Mouse (Mus musculus) thymus, postnatal 36 days (tissue): Measurements from ENCODE around the gene Mthfd1l.

Experiments
- DNase-seq, 2 experiments: peaks; one replicate each; pipeline ENCODE4 v3.0.0; 2022; ENCODE audit warnings: mixed read lengths in 2 of 2

Mthfd1l gene

GRCm38 (mm10) chr10:4085363-4086141, 112.6 kb downstream of the Mthfd1l start:
- no peak for DNase-seq

- no peak for DNase-seq
Measured at GRCm38 (mm10) chr10:4087563-4087962, 114.6 kb downstream of the Mthfd1l start.

- DNase-seq, result peak; percentile 67 to 72
Measured at GRCm38 (mm10) chr10:4088744-4089414, 116.0 kb downstream of the Mthfd1l start.

GRCm38 (mm10) chr10:4089885-4090284, 117.0 kb downstream of the Mthfd1l start:
- DNase-seq, result no peak

- DNase-seq, result no peak
Measured at GRCm38 (mm10) chr10:4092990-4093389, 120.1 kb downstream of the Mthfd1l start.

- DNase-seq, result no peak
Measured at GRCm38 (mm10) chr10:4094093-4094817, 121.3 kb downstream of the Mthfd1l start.

GRCm38 (mm10) chr10:4096151-4096550, 123.2 kb downstream of the Mthfd1l start:
- no peak for DNase-seq

GRCm38 (mm10) chr10:4100007-4100406, 127.1 kb downstream of the Mthfd1l start:
- DNase-seq, result peak; percentile 62 to 81

GRCm38 (mm10) chr10:4105676-4106528, 133.0 kb downstream of the Mthfd1l start:
- no peak for DNase-seq

- no peak for DNase-seq
Measured at GRCm38 (mm10) chr10:4107661-4108338, 134.9 kb downstream of the Mthfd1l start.

- DNase-seq, result no peak
Measured at GRCm38 (mm10) chr10:4108462-4108861, 135.5 kb downstream of the Mthfd1l start.

GRCm38 (mm10) chr10:4111095-4111794, 138.3 kb downstream of the Mthfd1l start:
- DNase-seq, result no peak

- no peak for DNase-seq
Measured at GRCm38 (mm10) chr10:4111795-4112139, 138.8 kb downstream of the Mthfd1l start.

GRCm38 (mm10) chr10:4112611-4113327, 139.9 kb downstream of the Mthfd1l start:
- no peak for DNase-seq

- no peak for DNase-seq
Measured at GRCm38 (mm10) chr10:4113328-4113658, 140.4 kb downstream of the Mthfd1l start.

GRCm38 (mm10) chr10:4116653-4117052, 143.7 kb downstream of the Mthfd1l start:
- no peak for DNase-seq

GRCm38 (mm10) chr10:4117091-4117490, 144.2 kb downstream of the Mthfd1l start:
- no peak for DNase-seq

GRCm38 (mm10) chr10:4119287-4119686, 146.4 kb downstream of the Mthfd1l start:
- no peak for DNase-seq

GRCm38 (mm10) chr10:4120708-4121107, 147.8 kb downstream of the Mthfd1l start:
- peak; percentile 25 to 58 for DNase-seq

GRCm38 (mm10) chr10:4121197-4121596, 148.3 kb downstream of the Mthfd1l start:
- no peak for DNase-seq
